In genomic region chr11:59230144-59230760, GRCm38 (mm10) we compare ENCODE assay signal across 8 mouse cellular contexts. TPM values are rescaled to one million over a fixed set of nuclear protein-coding genes. Genes with fewer than 3 reads are reported as not detected.
A peak's percentile ranks its signal among the peaks of the same experiment; 100 is the strongest.
DNase-seq lines count a peak whose midpoint lies in the region; ATAC-seq and TF ChIP-seq lines count a peak whose summit lies in the region.

No protein-coding gene starts in this region.

- H3K4me1 ChIP-seq in midbrain, embryonic 10.5 days: peaks cover 33% of the 10 kb centered on the region
- H3K4me1 ChIP-seq in midbrain, embryonic 16.5 days (ENCODE audit: control insufficient read depth, insufficient read depth, low read length): peaks cover 25% of the 10 kb centered on the region
- peaks cover 12% of the 10 kb centered on the region for H3K4me1 ChIP-seq in hindbrain, postnatal 0 days (ENCODE audit: insufficient read depth, low read length)
- H3K4me1 ChIP-seq in liver, embryonic 14.5 days (replicated peaks; ENCODE audit: control insufficient read depth in 2 of 2, insufficient read depth in 2 of 2, low read length in 1 of 2): peaks cover 18 to 30% of the 10 kb centered on the region in 2 experiments
- H3K4me1 ChIP-seq in olfactory bulb, adult 2 months (ENCODE audit: control insufficient read depth, insufficient read depth, low read length): peaks cover 12% of the 10 kb centered on the region

- H3K4me2 ChIP-seq in midbrain, embryonic 16.5 days (ENCODE audit: low read length): no peak overlapping the region
- H3K4me2 ChIP-seq in hindbrain, postnatal 0 days (ENCODE audit: low read depth, low read length): no peak overlapping the region
- H3K4me2 ChIP-seq in liver, embryonic 14.5 days (ENCODE audit: low read depth): no peak overlapping the region

- no peak for ATAC-seq in midbrain, embryonic 16.5 days
- ATAC-seq in hindbrain, postnatal 0 days: no peak
- no peak for ATAC-seq in liver, embryonic 14.5 days (ENCODE audit: insufficient read depth)

- 15% methylated on average over 7 of the region's 7 CpGs for WGBS in midbrain, embryonic 10.5 days
- WGBS in midbrain, embryonic 16.5 days: 15% methylated on average over 7 of the region's 7 CpGs
- 15% methylated on average over 7 of the region's 7 CpGs for WGBS in hindbrain, postnatal 0 days
- WGBS in liver, embryonic 14.5 days (ENCODE audit: insufficient replicate concordance): 11% methylated on average over 7 of the region's 7 CpGs
- 23% methylated on average over 7 of the region's 7 CpGs for WGBS in olfactory bulb, adult 2 months

- no peaks in the 10 kb centered on the region for H3K9me3 ChIP-seq in midbrain, embryonic 10.5 days (replicated peaks)
- no peaks in the 10 kb centered on the region for H3K9me3 ChIP-seq in midbrain, embryonic 16.5 days (replicated peaks; ENCODE audit: control insufficient read depth, low read length, poor library complexity, severe bottlenecking)
- H3K9me3 ChIP-seq in hindbrain, postnatal 0 days (ENCODE audit: low read length): no peaks in the 10 kb centered on the region
- H3K9me3 ChIP-seq in liver, embryonic 14.5 days (ENCODE audit: control insufficient read depth, low read length): no peaks in the 10 kb centered on the region

- no peak for TF ChIP-seq EP300 in liver, embryonic 14.5 days (IDR thresholded peaks at IDR 0.05; ENCODE audit: low read depth)

- H3K9ac ChIP-seq in midbrain, embryonic 16.5 days (ENCODE audit: low read depth, low read length): no peak overlapping the region
- no peak overlapping the region for H3K9ac ChIP-seq in hindbrain, postnatal 0 days (replicated peaks; ENCODE audit: low read length)
- no peak overlapping the region for H3K9ac ChIP-seq in liver, embryonic 14.5 days (replicated peaks)

- no peak overlapping the region for H3K27ac ChIP-seq in midbrain, embryonic 10.5 days (replicated peaks)
- H3K27ac ChIP-seq in midbrain, embryonic 16.5 days (ENCODE audit: low read length): no peak overlapping the region
- H3K27ac ChIP-seq in hindbrain, postnatal 0 days: no peak overlapping the region
- no peak overlapping the region for H3K27ac ChIP-seq in liver, embryonic 14.5 days
- no peak overlapping the region for H3K27ac ChIP-seq in olfactory bulb, adult 2 months (ENCODE audit: insufficient read depth, low read depth, low read length)

- H3K27me3 ChIP-seq in midbrain, embryonic 10.5 days (ENCODE audit: low read depth, poor library complexity, severe bottlenecking): no peaks in the 10 kb centered on the region; the same call in 1 of the 2 replicates
- no peaks in the 10 kb centered on the region for H3K27me3 ChIP-seq in midbrain, embryonic 16.5 days (ENCODE audit: control insufficient read depth, insufficient read depth, low read depth, low read length)
- H3K27me3 ChIP-seq in hindbrain, postnatal 0 days (ENCODE audit: insufficient read depth, low read length): no peaks in the 10 kb centered on the region
- no peaks in the 10 kb centered on the region for H3K27me3 ChIP-seq in liver, embryonic 14.5 days (ENCODE audit: control insufficient read depth, insufficient read depth, low read length)

- H3K36me3 ChIP-seq in midbrain, embryonic 10.5 days: no peaks in the 10 kb centered on the region
- H3K36me3 ChIP-seq in midbrain, embryonic 16.5 days (ENCODE audit: control insufficient read depth, insufficient read depth, low read length): no peaks in the 10 kb centered on the region
- H3K36me3 ChIP-seq in hindbrain, postnatal 0 days (ENCODE audit: insufficient read depth, low read length): no peaks in the 10 kb centered on the region
- H3K36me3 ChIP-seq in liver, embryonic 14.5 days (replicated peaks; ENCODE audit: control insufficient read depth, insufficient read depth, low read depth): no peaks in the 10 kb centered on the region

- H3K4me3 ChIP-seq in midbrain, embryonic 10.5 days: 0 out of 2 replicates have a peak overlapping the region, but pooled peaks have one; percentile 9
- no peak overlapping the region for H3K4me3 ChIP-seq in midbrain, embryonic 16.5 days (ENCODE audit: low read depth, low read length)
- H3K4me3 ChIP-seq in hindbrain, postnatal 0 days (ENCODE audit: low read length): no peak overlapping the region
- H3K4me3 ChIP-seq in liver, embryonic 14.5 days (ENCODE audit: insufficient read depth in 1 of 2, low read depth in 2 of 2, low read length in 2 of 2): no peak overlapping the region
- no peak overlapping the region for H3K4me3 ChIP-seq in olfactory bulb, adult 2 months (ENCODE audit: insufficient read depth, low read depth, low read length)

- peak; percentile 76 for TF ChIP-seq CTCF in hindbrain, postnatal 0 days (IDR thresholded peaks at IDR 0.05; ENCODE audit: low read depth)
- TF ChIP-seq CTCF in liver, embryonic 14.5 days (IDR thresholded peaks at IDR 0.05; ENCODE audit: low read depth): peak; percentile 93
- TF ChIP-seq CTCF in olfactory bulb, adult 2 months (IDR thresholded peaks at IDR 0.05; ENCODE audit: insufficient read depth, low read depth, low read length): peak; percentile 50; the same call in 1 of the 2 replicates

- TF ChIP-seq POLR2A in olfactory bulb, adult 2 months (IDR thresholded peaks at IDR 0.05; ENCODE audit: insufficient read depth, low read depth, low read length): no peak

- peak; percentile 73 for DNase-seq in midbrain, embryonic 10.5 days (ENCODE audit: low spot score)
- DNase-seq in T-cell, adult 2 months (ENCODE audit: low spot score): peak; percentile 46
- DNase-seq in embryo, embryonic 11 days: peak; percentile 77
- DNase-seq in hindbrain, postnatal 0 days (ENCODE audit: low spot score): peak; percentile 68
- DNase-seq in liver, embryonic 14.5 days (ENCODE audit: low read depth in 3 of 3, low spot score in 3 of 3): peak in 1 of 3 experiments; percentile 49
- peak; percentile 70 for DNase-seq in yolk sac, embryonic 10.5 days (ENCODE audit: low spot score)

RNA-seq across cellular contexts. Expression of gene Arf1, which starts 2.2 kb away (rescaled TPM):
- polyA plus RNA-seq in midbrain, embryonic 10.5 days (2016; fragmentation: Nextera tagmentation; extraction: Ambion mirVana): 633 and 659 TPM in 2 replicates
- polyA plus RNA-seq in midbrain, embryonic 16.5 days (2015; fragmentation: Nextera tagmentation; extraction: Ambion mirVana): 644 and 651 TPM in 2 replicates
- total RNA-seq in hindbrain, postnatal 0 days (2014; rRNA removed): 352 and 363 TPM in 2 replicates
- 609 and 632 TPM in 2 replicates for polyA plus RNA-seq in hindbrain, postnatal 0 days (2015; fragmentation: Nextera tagmentation; extraction: Ambion mirVana)
- polyA plus RNA-seq in liver, embryonic 14.5 days (2012; rRNA removed): 177 and 190 TPM in 2 replicates
- polyA plus RNA-seq in liver, embryonic 14.5 days (2014; fragmentation: Nextera tagmentation; extraction: Ambion mirVana): 227 and 235 TPM in 2 replicates
- 324 and 570 TPM in 2 replicates for polyA plus RNA-seq in olfactory bulb, adult 2 months (2012; ENCODE audit: insufficient read depth, insufficient read length, low replicate concordance, missing spikeins)

RNA-seq across cellular contexts. Expression of gene 2310033P09Rik, which starts 22.1 kb away (rescaled TPM):
- polyA plus RNA-seq in midbrain, embryonic 10.5 days (2016; fragmentation: Nextera tagmentation; extraction: Ambion mirVana): 46.8 and 52.2 TPM in 2 replicates
- polyA plus RNA-seq in midbrain, embryonic 16.5 days (2015; fragmentation: Nextera tagmentation; extraction: Ambion mirVana): 25.0 and 25.2 TPM in 2 replicates
- total RNA-seq in hindbrain, postnatal 0 days (2014; rRNA removed): 4.3 and 4.7 TPM in 2 replicates
- 24.8 and 29.2 TPM in 2 replicates for polyA plus RNA-seq in hindbrain, postnatal 0 days (2015; fragmentation: Nextera tagmentation; extraction: Ambion mirVana)
- polyA plus RNA-seq in liver, embryonic 14.5 days (2012; rRNA removed): 13.3 and 23.6 TPM in 2 replicates
- polyA plus RNA-seq in liver, embryonic 14.5 days (2014; fragmentation: Nextera tagmentation; extraction: Ambion mirVana): 16.2 and 17.4 TPM in 2 replicates
- polyA plus RNA-seq in olfactory bulb, adult 2 months (2012; ENCODE audit: insufficient read depth, insufficient read length, low replicate concordance, missing spikeins): not detected in 2 replicates

RNA-seq across cellular contexts. Expression of gene Mrpl55, which starts 28.0 kb away (rescaled TPM):
- 116 and 131 TPM in 2 replicates for polyA plus RNA-seq in midbrain, embryonic 10.5 days (2016; fragmentation: Nextera tagmentation; extraction: Ambion mirVana)
- polyA plus RNA-seq in midbrain, embryonic 16.5 days (2015; fragmentation: Nextera tagmentation; extraction: Ambion mirVana): 80.3 and 91.1 TPM in 2 replicates
- total RNA-seq in hindbrain, postnatal 0 days (2014; rRNA removed): 88.3 and 90.6 TPM in 2 replicates
- polyA plus RNA-seq in hindbrain, postnatal 0 days (2015; fragmentation: Nextera tagmentation; extraction: Ambion mirVana): 119 and 123 TPM in 2 replicates
- polyA plus RNA-seq in liver, embryonic 14.5 days (2012; rRNA removed): 25.3 and 41.2 TPM in 2 replicates
- 56.8 and 59.8 TPM in 2 replicates for polyA plus RNA-seq in liver, embryonic 14.5 days (2014; fragmentation: Nextera tagmentation; extraction: Ambion mirVana)
- not detected in 2 replicates for polyA plus RNA-seq in olfactory bulb, adult 2 months (2012; ENCODE audit: insufficient read depth, insufficient read length, low replicate concordance, missing spikeins)

RNA-seq across cellular contexts. Expression of gene Guk1, which starts 38.2 kb away (rescaled TPM):
- polyA plus RNA-seq in midbrain, embryonic 10.5 days (2016; fragmentation: Nextera tagmentation; extraction: Ambion mirVana): 98.5 and 115 TPM in 2 replicates
- 242 and 261 TPM in 2 replicates for polyA plus RNA-seq in midbrain, embryonic 16.5 days (2015; fragmentation: Nextera tagmentation; extraction: Ambion mirVana)
- 124 TPM in 2 replicates for total RNA-seq in hindbrain, postnatal 0 days (2014; rRNA removed)
- 258 and 271 TPM in 2 replicates for polyA plus RNA-seq in hindbrain, postnatal 0 days (2015; fragmentation: Nextera tagmentation; extraction: Ambion mirVana)
- polyA plus RNA-seq in liver, embryonic 14.5 days (2012; rRNA removed): 40.2 and 41.1 TPM in 2 replicates
- 64.2 and 70.5 TPM in 2 replicates for polyA plus RNA-seq in liver, embryonic 14.5 days (2014; fragmentation: Nextera tagmentation; extraction: Ambion mirVana)
- polyA plus RNA-seq in olfactory bulb, adult 2 months (2012; ENCODE audit: insufficient read depth, insufficient read length, low replicate concordance, missing spikeins): not detected in 2 replicates

RNA-seq across cellular contexts. Expression of gene Gjc2, which starts 47.2 kb away (rescaled TPM):
- polyA plus RNA-seq in midbrain, embryonic 10.5 days (2016; fragmentation: Nextera tagmentation; extraction: Ambion mirVana): not detected in 2 replicates
- 0.21 and 0.30 TPM in 2 replicates for polyA plus RNA-seq in midbrain, embryonic 16.5 days (2015; fragmentation: Nextera tagmentation; extraction: Ambion mirVana)
- 2.3 and 3.2 TPM in 2 replicates for total RNA-seq in hindbrain, postnatal 0 days (2014; rRNA removed)
- 0.38 and 0.76 TPM in 2 replicates for polyA plus RNA-seq in hindbrain, postnatal 0 days (2015; fragmentation: Nextera tagmentation; extraction: Ambion mirVana)
- 0.08 and 0.10 TPM in 2 replicates for polyA plus RNA-seq in liver, embryonic 14.5 days (2012; rRNA removed)
- polyA plus RNA-seq in liver, embryonic 14.5 days (2014; fragmentation: Nextera tagmentation; extraction: Ambion mirVana): 0.13 TPM in 1 of 2 replicates, not detected in the other
- polyA plus RNA-seq in olfactory bulb, adult 2 months (2012; ENCODE audit: insufficient read depth, insufficient read length, low replicate concordance, missing spikeins): not detected in 2 replicates

Comparison
In these comparisons a context has a peak if more than half of its experiments do, and no peak if none do; other contexts are left out.
1. RNA of gene 2310033P09Rik, which starts 22.1 kb away (polyA plus RNA-seq): 46.8 to 52.2 TPM in midbrain, embryonic 10.5 days, 25.0 to 25.2 TPM in midbrain, embryonic 16.5 days, 24.8 to 29.2 TPM in hindbrain, postnatal 0 days and 13.3 to 23.6 TPM in liver, embryonic 14.5 days; not detected in olfactory bulb, adult 2 months; every median in the first group is over 10 times any median in the second.
2. Peak in every context shown above with its lines, with median percentiles within 50 percentile points of each other: CTCF ChIP-seq.